Mouse (Mus musculus): Measurements from ENCODE around the gene Zdhhc14. TPM values are rescaled to one million over a fixed set of nuclear protein-coding genes. Genes with fewer than 3 reads are reported as not detected.

The Zdhhc14 gene
- polyA plus RNA-seq, 1 experiment from 2014 or later, result 3.2 TPM

GRCm38 (mm10) chr17:5741061-5741460 lies 248.7 kb downstream of the Zdhhc14 start:
- 91% methylated on average over 6 of the region's 6 CpGs for WGBS

DNA sequence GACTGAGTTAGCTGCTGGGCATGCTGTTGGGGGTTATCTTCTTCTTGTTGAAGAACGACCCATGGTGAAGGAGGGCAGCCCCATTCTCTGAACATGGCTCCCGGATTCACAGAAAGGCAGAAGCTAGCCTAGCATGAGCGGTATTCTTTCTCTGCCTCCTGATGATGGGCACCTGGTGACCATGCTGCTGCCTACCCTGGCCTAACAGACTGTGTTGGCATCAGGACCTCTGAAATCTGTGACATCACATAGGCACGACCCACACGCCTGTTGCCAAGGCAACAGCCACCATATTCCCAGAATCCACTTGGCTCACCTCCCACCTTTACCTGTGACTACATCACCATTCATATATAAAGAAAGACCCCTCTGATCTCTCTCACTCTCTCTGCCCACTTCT lies 251.7 kb downstream of the Zdhhc14 start:
- Histone ChIP-seq H3K4me3 (replicated peaks) (no peak overlapping the region), H3K27me3 (peaks cover 4% of the 10 kb centered on the region; the same call in 1 of the 2 replicates), H3K36me3 (replicated peaks) (no peaks in the 10 kb centered on the region), H3K27ac (no peak overlapping the region), H3K4me1 (no peaks in the 10 kb centered on the region), H3K4me2 (no peak overlapping the region), H3K9ac (no peak overlapping the region), H3K9me3 (no peaks in the 10 kb centered on the region)
- no peak for ATAC-seq (ENCODE audit: low FRiP score)
- 90% methylated on average over 5 of the region's 5 CpGs for WGBS

More at GRCm38 (mm10) chr17:5741061-5741460, 248.7 kb downstream of the Zdhhc14 start:
- Histone ChIP-seq H3K36me3 (replicated peaks) (no peaks in the 10 kb centered on the region), H3K4me3 (replicated peaks) (no peak overlapping the region), H3K4me1 (no peaks in the 10 kb centered on the region), H3K4me2 (no peak overlapping the region), H3K9me3 (no peaks in the 10 kb centered on the region), H3K27ac (no peak overlapping the region), H3K9ac (no peak overlapping the region), H3K27me3 (0 out of 2 replicates have a peak, but pooled peaks cover 2% of the 10 kb centered on the region)
- ATAC-seq (ENCODE audit: low FRiP score), result no peak

GRCm38 (mm10) chr17:5746378-5746777 lies 254.0 kb downstream of the Zdhhc14 start:
- no peak for ATAC-seq (ENCODE audit: low FRiP score)
- Histone ChIP-seq H3K27me3 (peaks cover 5% of the 10 kb centered on the region; the same call in 1 of the 2 replicates), H3K27ac (no peak overlapping the region), H3K4me1 (no peaks in the 10 kb centered on the region), H3K4me3 (replicated peaks) (no peak overlapping the region), H3K36me3 (replicated peaks) (no peaks in the 10 kb centered on the region), H3K9ac (no peak overlapping the region), H3K4me2 (no peak overlapping the region), H3K9me3 (no peaks in the 10 kb centered on the region)
- 76% methylated on average over 3 of the region's 3 CpGs for WGBS

DNA sequence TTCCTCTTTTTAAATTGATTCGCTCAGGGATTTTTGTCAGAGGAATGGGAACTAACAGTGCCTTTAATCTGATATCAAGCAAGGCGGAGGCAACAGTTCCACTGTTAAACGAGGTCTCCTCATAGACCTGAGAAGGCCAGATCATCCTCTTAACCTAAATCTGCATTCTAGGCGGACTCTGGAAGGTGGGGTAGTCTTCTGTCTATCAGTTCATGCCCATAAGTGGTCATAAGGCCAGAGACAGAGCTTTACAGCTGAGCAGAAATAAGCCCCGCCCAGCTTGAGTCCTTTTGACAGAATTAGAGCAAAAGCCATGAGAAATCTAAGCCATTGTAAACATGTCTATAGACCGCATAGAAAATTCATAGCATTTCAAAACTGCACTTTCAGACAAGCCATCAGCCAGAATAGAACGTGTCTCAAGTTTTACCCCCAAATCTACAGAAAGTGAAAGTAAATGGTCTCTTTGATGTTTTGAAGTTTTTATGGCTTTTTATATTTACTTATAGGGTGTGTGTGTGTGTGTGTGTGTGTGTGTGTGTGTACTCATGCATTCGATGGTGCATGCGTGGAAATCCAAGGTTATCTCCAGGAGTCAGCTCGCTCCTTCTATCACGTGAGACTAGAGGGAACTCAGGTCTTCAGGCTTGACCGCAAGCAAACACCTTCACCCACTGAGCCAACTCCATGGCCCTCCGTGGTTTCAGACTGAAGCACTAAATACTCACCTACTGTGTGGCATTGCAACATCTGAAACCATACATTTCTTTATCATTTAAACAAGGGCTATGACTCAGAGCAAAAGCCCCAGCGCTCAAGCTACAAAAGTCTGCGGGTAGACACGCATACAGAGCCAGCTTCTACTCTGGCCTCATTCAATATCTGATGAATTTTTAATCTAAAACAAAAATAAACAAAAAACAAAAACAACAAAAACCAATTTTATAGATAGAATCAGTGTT lies 255.5 kb downstream of the Zdhhc14 start:
- Histone ChIP-seq H3K9me3 (no peaks in the 10 kb centered on the region), H3K36me3 (replicated peaks) (no peaks in the 10 kb centered on the region), H3K9ac (no peak overlapping the region), H3K4me2 (no peak overlapping the region), H3K27ac (no peak overlapping the region), H3K27me3 (peaks cover 11% of the 10 kb centered on the region; the same call in 1 of the 2 replicates), H3K4me1 (peaks cover 6% of the 10 kb centered on the region), H3K4me3 (replicated peaks) (no peak overlapping the region)
- no peak for ATAC-seq (ENCODE audit: low FRiP score)
- WGBS, result 83% methylated on average over 16 of the region's 16 CpGs

DNA sequence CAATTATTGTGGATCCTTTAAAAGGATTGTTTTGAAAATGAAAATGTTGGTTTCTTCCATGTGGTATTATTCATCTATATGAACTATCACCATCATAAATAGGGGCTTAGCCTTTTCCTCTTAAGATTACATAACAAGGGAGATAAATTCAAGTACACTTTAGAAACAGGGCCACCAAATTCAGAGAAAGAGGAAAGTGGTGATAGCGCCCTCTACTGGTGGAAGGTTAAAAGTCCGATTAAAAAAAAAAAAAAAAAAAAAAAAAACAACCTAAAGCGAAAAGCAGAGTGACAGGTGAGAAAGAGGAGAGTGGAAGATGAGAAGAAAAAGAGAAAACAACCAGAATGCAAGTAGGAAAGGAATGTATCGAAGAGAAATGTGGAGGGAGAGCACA lies 256.1 kb downstream of the Zdhhc14 start:
- no peaks in the 10 kb centered on the region for H3K9me3 ChIP-seq
- H3K4me1 ChIP-seq, result peaks cover 8% of the 10 kb centered on the region
- H3K4me2 ChIP-seq, result no peak overlapping the region
- peaks cover 11% of the 10 kb centered on the region; the same call in 1 of the 2 replicates for H3K27me3 ChIP-seq
- H3K27ac ChIP-seq, result no peak overlapping the region
- H3K36me3 ChIP-seq (replicated peaks), result no peaks in the 10 kb centered on the region
- H3K4me3 ChIP-seq (replicated peaks), result no peak overlapping the region
- H3K9ac ChIP-seq, result no peak overlapping the region
- no peak for ATAC-seq (ENCODE audit: low FRiP score)
- 5% methylated on average over 4 of the region's 4 CpGs for WGBS

DNA sequence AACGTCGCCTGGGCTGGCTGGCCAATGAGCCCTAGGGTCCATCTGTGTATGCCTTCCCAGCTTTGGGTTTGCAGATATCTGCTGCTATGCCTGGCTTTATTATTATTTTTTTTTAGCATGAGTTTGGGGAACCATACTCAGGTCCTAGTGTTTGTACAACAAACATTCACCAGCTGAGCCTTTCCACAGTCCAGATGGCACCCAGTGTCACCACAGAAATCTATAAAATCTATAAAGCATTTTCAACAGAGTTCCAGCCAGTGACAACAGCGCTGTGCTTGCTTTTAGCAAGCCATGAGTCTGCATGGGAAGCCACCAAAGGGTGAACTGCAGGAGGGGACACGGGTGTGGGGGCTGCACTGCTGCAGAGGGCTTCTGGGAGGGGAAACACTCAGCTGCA lies 257.9 kb downstream of the Zdhhc14 start:
- Histone ChIP-seq H3K9me3 (no peaks in the 10 kb centered on the region), H3K4me1 (peaks cover 8% of the 10 kb centered on the region), H3K4me3 (replicated peaks) (no peak overlapping the region), H3K27ac (no peak overlapping the region), H3K4me2 (no peak overlapping the region), H3K36me3 (replicated peaks) (no peaks in the 10 kb centered on the region), H3K9ac (no peak overlapping the region), H3K27me3 (peaks cover 16% of the 10 kb centered on the region; the same call in 1 of the 2 replicates)
- 83% methylated on average over 4 of the region's 4 CpGs for WGBS
- no peak for ATAC-seq (ENCODE audit: low FRiP score)

DNA sequence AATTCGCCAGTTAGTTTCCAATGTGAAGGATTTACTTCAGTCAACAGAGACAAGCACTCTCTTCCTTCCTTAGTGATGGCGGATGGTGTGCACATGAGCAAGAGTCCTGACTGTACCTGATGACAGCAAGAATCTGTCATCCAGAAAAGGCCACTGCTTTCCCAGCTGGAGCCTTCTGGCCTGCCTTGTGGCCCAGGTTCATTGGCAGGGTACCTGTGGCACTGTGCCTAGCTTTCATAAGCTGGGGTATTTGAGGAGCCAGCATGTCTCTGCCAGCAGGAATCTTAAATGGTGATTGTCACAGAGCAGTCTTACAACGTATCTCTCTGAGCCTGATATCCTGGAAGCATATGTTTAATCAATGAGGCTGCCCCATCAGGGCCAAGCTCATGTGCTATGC lies 258.7 kb downstream of the Zdhhc14 start:
- peaks cover 8% of the 10 kb centered on the region for H3K4me1 ChIP-seq
- H3K36me3 ChIP-seq (replicated peaks), result no peaks in the 10 kb centered on the region
- H3K4me3 ChIP-seq (replicated peaks), result no peak overlapping the region
- peaks cover 15% of the 10 kb centered on the region; the same call in 1 of the 2 replicates for H3K27me3 ChIP-seq
- H3K9ac ChIP-seq, result no peak overlapping the region
- H3K4me2 ChIP-seq, result no peak overlapping the region
- 76% methylated on average over 3 of the region's 3 CpGs for WGBS
- ATAC-seq (ENCODE audit: low FRiP score), result no peak
- H3K9me3 ChIP-seq, result no peaks in the 10 kb centered on the region
- H3K27ac ChIP-seq, result no peak overlapping the region

DNA sequence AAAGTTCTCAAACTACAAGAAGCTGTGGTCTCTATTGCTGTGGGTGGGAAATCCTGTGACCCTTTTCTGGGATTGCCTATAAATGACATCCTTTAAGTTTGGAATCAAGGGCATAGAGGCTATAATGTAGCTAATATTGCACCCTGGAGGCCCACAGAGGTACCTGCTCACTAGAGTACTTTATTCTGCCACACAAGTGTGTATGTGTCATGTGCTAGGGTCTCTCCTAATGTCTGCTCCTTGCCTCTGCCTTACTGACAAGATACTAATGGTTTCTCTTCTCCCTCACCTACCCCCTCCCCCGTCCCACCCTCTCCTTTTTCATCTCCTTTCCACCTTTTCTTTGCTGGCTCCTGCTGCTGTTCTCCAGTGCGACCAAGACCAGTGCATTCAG lies 260.0 kb downstream of the Zdhhc14 start:
- Histone ChIP-seq H3K4me3 (replicated peaks) (peak overlapping the region; percentile 43), H3K9me3 (no peaks in the 10 kb centered on the region), H3K27ac (no peak overlapping the region), H3K27me3 (peaks cover 15% of the 10 kb centered on the region; the same call in 1 of the 2 replicates), H3K4me1 (peaks cover 8% of the 10 kb centered on the region), H3K4me2 (peak overlapping the region; percentile 79), H3K36me3 (replicated peaks) (no peaks in the 10 kb centered on the region), H3K9ac (peak overlapping the region; percentile 59)
- ATAC-seq (ENCODE audit: low FRiP score), result peak; percentile 18; the same call in 1 of the 2 replicates
- 30% methylated on average over 2 of the region's 2 CpGs for WGBS

- peak overlapping the region; percentile 79 for H3K4me2 ChIP-seq
- 11% methylated on average over 29 of the region's 29 CpGs for whole genome bisulfite sequencing
- peaks cover 8% of the 10 kb centered on the region for H3K4me1 ChIP-seq
- H3K27ac ChIP-seq, result no peak overlapping the region
- ATAC-seq (ENCODE audit: low FRiP score), result peak; percentile 84
- H3K4me3 ChIP-seq (replicated peaks), result peak overlapping the region; percentile 43
- H3K9me3 ChIP-seq, result no peaks in the 10 kb centered on the region
- H3K27me3 ChIP-seq, result peaks cover 15% of the 10 kb centered on the region; the same call in 1 of the 2 replicates
- peak overlapping the region; percentile 59 for H3K9ac ChIP-seq
- H3K36me3 ChIP-seq (replicated peaks), result no peaks in the 10 kb centered on the region
Observed at GRCm38 (mm10) chr17:5752716-5753585, 260.6 kb downstream of the Zdhhc14 start.

GRCm38 (mm10) chr17:5755489-5755888 lies 263.1 kb downstream of the Zdhhc14 start:
- ATAC-seq (ENCODE audit: low FRiP score), result no peak
- H3K9ac ChIP-seq, result no peak overlapping the region
- no peaks in the 10 kb centered on the region for H3K9me3 ChIP-seq
- H3K4me2 ChIP-seq, result no peak overlapping the region
- H3K36me3 ChIP-seq (replicated peaks), result no peaks in the 10 kb centered on the region
- 87% methylated on average over 7 of the region's 7 CpGs for WGBS
- H3K27me3 ChIP-seq, result 0 out of 2 replicates have a peak, but pooled peaks cover 13% of the 10 kb centered on the region
- peaks cover 8% of the 10 kb centered on the region for H3K4me1 ChIP-seq
- no peak overlapping the region for H3K4me3 ChIP-seq (replicated peaks)
- no peak overlapping the region for H3K27ac ChIP-seq

DNA sequence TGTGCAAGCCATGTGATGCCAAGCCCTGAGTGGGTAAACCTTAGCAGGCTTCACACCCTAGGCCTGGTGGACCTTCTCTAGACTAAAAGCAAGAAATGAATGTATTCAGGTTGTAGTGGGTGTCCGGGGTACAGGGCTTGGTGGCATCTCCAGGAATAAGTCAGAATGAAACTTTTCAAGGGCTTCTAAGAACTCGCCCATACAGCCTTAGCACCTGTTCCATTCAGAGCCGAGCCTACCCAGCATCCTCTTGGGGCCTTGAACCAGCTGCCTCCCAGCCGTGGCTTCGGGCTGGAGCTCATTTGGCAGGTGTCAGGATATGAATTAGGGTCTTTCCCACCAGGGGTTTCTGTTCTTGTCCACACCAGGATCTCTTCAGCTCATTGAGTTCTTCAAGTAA lies 263.7 kb downstream of the Zdhhc14 start:
- Histone ChIP-seq H3K27me3 (0 out of 2 replicates have a peak, but pooled peaks cover 13% of the 10 kb centered on the region), H3K9me3 (no peaks in the 10 kb centered on the region), H3K4me3 (replicated peaks) (no peak overlapping the region), H3K4me2 (no peak overlapping the region), H3K9ac (no peak overlapping the region), H3K36me3 (replicated peaks) (no peaks in the 10 kb centered on the region), H3K4me1 (peaks cover 8% of the 10 kb centered on the region), H3K27ac (no peak overlapping the region)
- 79% methylated on average over 5 of the region's 5 CpGs for WGBS
- no peak for ATAC-seq (ENCODE audit: low FRiP score)

DNA sequence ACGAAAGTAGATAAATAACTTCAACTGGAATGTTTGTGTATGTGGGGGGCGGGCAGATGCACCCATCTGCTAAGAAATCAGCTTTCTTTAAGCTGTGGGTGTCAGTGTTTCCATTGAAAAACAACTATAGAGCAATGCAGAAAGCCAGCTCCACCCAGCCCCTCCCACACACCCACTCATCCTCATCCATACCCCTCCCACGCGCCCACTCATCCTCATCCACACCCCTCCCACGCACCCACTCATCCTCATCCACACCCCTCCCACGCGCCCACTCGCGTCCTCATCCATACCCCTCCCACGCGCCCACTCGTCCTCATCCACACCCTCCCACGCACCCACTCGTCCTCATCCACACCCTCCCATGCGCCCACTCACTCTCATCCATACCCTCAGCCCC lies 264.5 kb downstream of the Zdhhc14 start:
- Histone ChIP-seq H3K4me2 (no peak overlapping the region), H3K27me3 (0 out of 2 replicates have a peak, but pooled peaks cover 9% of the 10 kb centered on the region), H3K27ac (no peak overlapping the region), H3K36me3 (replicated peaks) (no peaks in the 10 kb centered on the region), H3K9me3 (no peaks in the 10 kb centered on the region), H3K4me1 (peaks cover 8% of the 10 kb centered on the region), H3K4me3 (replicated peaks) (no peak overlapping the region), H3K9ac (no peak overlapping the region)
- no peak for ATAC-seq (ENCODE audit: low FRiP score)
- 93% methylated on average over 15 of the region's 15 CpGs for WGBS

Data from forebrain, embryonic 12.5 days (tissue).